Mouse (Mus musculus) left cerebral cortex, postnatal 4 days (tissue): ENCODE data around the gene Fam160b1. TPM values are rescaled to one million over a fixed set of nuclear protein-coding genes. Genes with fewer than 3 reads are reported as not detected.
A peak's percentile ranks its signal among the peaks of the same experiment; 100 is the strongest.

Experiments
- DNase-seq: peaks from one replicate; pipeline ENCODE4 v3.0.0-alpha.2; 2022
- intact Hi-C: fragments of 180-260 bp; cut with DNase I; formaldehyde crosslinking; loops from one replicate; pipeline ENCODE4 v1.15.1; 2025
- total RNA-seq, 2 experiments: library from RNA; stranded (reverse); gene quantifications; 2 replicates each; pipeline ENCODE4 v1.2.3; 2021

The Fam160b1 gene
- total RNA-seq: 10 to 100 TPM; 27.9 to 30.4 TPM

- intact Hi-C loops: loop anchor here (10.0 kb wide), 1 partner anchor 274 kb away; no protein-coding TSS in a partner anchor
- peak; percentile 97 for DNase-seq
Measured at GRCm38 (mm10) chr19:57360341-57361130, at the start of gene Fam160b1. Gene Fam160b1, plus strand, starts transcription at chr19:57360680.

GRCm38 (mm10) chr19:57313226-57313625 is 47.3 kb upstream of the Fam160b1 start:
- intact Hi-C loops: loop anchor here (10.0 kb wide), 1 partner anchor 118 kb away; no protein-coding TSS in a partner anchor
- no peak for DNase-seq

GRCm38 (mm10) chr19:57313891-57314345 is 46.6 kb upstream of the Fam160b1 start:
- DNase-seq: no peak
- intact Hi-C loops: loop anchor here (10.0 kb wide), 1 partner anchor 119 kb away; no protein-coding TSS in a partner anchor

GRCm38 (mm10) chr19:57314346-57315012 is 46.0 kb upstream of the Fam160b1 start, which contains the start of gene Ablim1:
Gene Ablim1, minus strand, starts transcription at chr19:57314919.
- intact Hi-C loops: loop anchor here (10.0 kb wide), 1 partner anchor 120 kb away; no protein-coding TSS in a partner anchor
- DNase-seq: peak; percentile 37

- intact Hi-C loops: loop anchor here (10.0 kb wide), 1 partner anchor 120 kb away; no protein-coding TSS in a partner anchor
- DNase-seq: no peak
Measured at GRCm38 (mm10) chr19:57315013-57315565, 45.4 kb upstream of the Fam160b1 start.

DNA sequence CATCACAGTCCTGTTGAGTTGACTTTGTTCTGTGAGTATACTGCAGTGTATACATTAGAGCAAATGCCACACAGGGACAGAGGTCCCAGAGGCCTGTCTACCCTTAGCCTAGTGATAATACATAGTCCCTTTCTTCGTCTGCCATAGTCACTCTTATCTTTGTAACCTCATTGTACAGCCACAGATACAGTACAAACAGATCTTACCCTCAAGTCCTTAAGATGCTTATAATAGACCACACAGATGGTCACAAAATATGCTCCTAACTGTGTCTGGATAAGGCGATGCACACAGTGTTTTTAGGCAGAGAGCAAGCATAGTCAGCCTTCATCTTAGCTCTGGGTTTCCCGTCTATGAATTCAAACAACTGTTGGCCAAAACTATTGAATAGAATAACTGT is 43.9 kb upstream of the Fam160b1 start:
- intact Hi-C loops: loop anchor here (10.0 kb wide), 1 partner anchor 122 kb away; no protein-coding TSS in a partner anchor
- DNase-seq: no peak

- intact Hi-C loops: loop anchor here (10.0 kb wide), 1 partner anchor 256 kb away; no protein-coding TSS in a partner anchor
- DNase-seq: no peak
Measured at GRCm38 (mm10) chr19:57320656-57321382, 39.7 kb upstream of the Fam160b1 start.

- intact Hi-C loops: loop anchor here (10.0 kb wide), 1 partner anchor 257 kb away; no protein-coding TSS in a partner anchor
Measured at GRCm38 (mm10) chr19:57321839-57322238, 38.6 kb upstream of the Fam160b1 start.

GRCm38 (mm10) chr19:57322491-57322890 is 38.0 kb upstream of the Fam160b1 start:
- intact Hi-C loops: loop anchor here (10.0 kb wide), 1 partner anchor 258 kb away; no protein-coding TSS in a partner anchor
- DNase-seq: no peak

More at GRCm38 (mm10) chr19:57321839-57322238, 38.6 kb upstream of the Fam160b1 start:
- no peak for DNase-seq

GRCm38 (mm10) chr19:57323087-57323486 is 37.4 kb upstream of the Fam160b1 start:
- no peak for DNase-seq
- intact Hi-C loops: loop anchor here (10.0 kb wide), 1 partner anchor 258 kb away; no protein-coding TSS in a partner anchor

GRCm38 (mm10) chr19:57325748-57326300 is 34.7 kb upstream of the Fam160b1 start:
- intact Hi-C loops: loop anchor here (5.0 to 10.0 kb wide), 2 partner anchors 164 to 261 kb away; no protein-coding TSS in a partner anchor

GRCm38 (mm10) chr19:57327679-57328078 is 32.8 kb upstream of the Fam160b1 start:
- no peak for DNase-seq

More at GRCm38 (mm10) chr19:57325748-57326300, 34.7 kb upstream of the Fam160b1 start:
- DNase-seq: peak; percentile 77

DNA sequence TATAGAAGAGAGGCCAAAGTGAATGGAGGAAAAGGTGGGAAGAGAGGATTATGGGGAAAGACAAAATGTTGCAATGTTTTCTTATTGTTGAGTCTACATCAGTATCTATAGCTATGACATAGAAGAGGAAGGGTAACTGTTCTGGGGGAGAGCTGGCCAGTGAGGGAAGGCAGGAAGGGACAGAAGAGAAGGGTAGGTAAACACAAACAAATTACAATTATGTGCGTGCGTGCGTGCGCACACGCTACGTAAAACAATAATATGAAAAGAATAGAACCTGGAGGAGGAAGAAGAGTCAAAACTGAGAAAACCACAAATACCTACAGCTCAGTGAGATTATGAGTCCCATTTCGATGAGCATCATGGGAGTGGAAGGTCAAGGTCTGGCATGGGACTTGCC is 32.2 kb upstream of the Fam160b1 start:
- intact Hi-C loops: loop anchor here (5.0 to 10.0 kb wide), 2 partner anchors 166 to 263 kb away; no protein-coding TSS in a partner anchor
- DNase-seq: no peak

More at GRCm38 (mm10) chr19:57327679-57328078, 32.8 kb upstream of the Fam160b1 start:
- intact Hi-C loops: loop anchor here (5.0 to 10.0 kb wide), 2 partner anchors 165 to 263 kb away; no protein-coding TSS in a partner anchor

GRCm38 (mm10) chr19:57328792-57329191 is 31.7 kb upstream of the Fam160b1 start:
- DNase-seq: peak; percentile 36
- intact Hi-C loops: loop anchor here (5.0 to 10.0 kb wide), 2 partner anchors 166 to 264 kb away; no protein-coding TSS in a partner anchor

- DNase-seq: no peak
- intact Hi-C loops: no loop called here
Measured at GRCm38 (mm10) chr19:57330309-57330708, 30.2 kb upstream of the Fam160b1 start.

- DNase-seq: no peak
- intact Hi-C loops: no loop called here
Measured at GRCm38 (mm10) chr19:57331237-57331636, 29.2 kb upstream of the Fam160b1 start.

DNA sequence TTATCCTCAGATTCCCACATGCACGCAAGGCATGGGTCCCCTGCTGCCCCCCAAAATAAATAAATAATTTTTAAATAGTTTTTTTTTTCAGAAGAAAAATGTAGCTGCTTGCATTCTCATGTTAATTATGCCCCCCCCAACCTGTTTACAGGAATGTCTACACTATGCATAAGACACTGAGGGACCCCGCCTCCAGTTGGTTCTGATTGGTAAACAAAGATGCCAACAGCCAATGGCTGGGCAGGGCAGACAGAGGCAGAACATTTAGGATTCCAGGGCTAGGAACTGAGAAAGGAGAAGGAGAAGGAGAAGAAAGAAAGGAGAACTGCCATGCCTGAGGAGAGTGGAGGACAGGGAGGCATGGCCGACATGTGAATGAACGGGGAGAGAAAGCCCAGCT is 27.1 kb upstream of the Fam160b1 start:
- intact Hi-C loops: no loop called here
- no peak for DNase-seq

DNA sequence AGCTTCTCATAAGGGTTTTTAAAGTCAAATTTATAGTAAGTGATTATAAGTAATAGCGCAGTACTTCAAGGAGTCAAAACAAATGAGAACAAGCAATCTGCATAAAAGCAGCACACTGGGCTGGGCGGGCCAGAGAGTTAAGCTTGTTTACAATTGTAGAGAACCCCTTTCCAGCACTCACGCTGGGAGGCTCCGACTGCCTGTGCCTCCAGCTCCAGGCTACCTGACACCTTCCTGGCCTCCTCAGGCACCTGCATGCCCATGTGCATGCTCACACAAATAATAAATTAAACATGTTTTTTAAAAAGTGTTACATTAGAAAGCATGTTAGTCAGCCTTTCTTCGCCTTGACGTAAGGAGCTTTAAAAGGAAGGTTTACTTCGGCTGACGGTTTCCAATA is 25.3 kb upstream of the Fam160b1 start:
- intact Hi-C loops: no loop called here

GRCm38 (mm10) chr19:57339281-57339864 is 21.1 kb upstream of the Fam160b1 start:
- no peak for DNase-seq
- intact Hi-C loops: no loop called here

More for the DNA sequence above, 25.3 kb upstream of the Fam160b1 start:
- DNase-seq: no peak
